27 mouse cellular contexts compared by ENCODE assay signal in genomic region chr9:49653478-49654245, GRCm38 (mm10).
DNase-seq lines count a peak whose midpoint lies in the region; ATAC-seq and TF ChIP-seq lines count a peak whose summit lies in the region.
"Had no signal": no experiment of that assay in that cellular context is flagged by ENCODE, and none has a peak within 500 bp of the region (broad histone marks: within the 10 kb centered on the region; RNA-seq: fewer than 3 reads in every experiment).

No protein-coding gene starts in this region.

- no peak for DNase-seq in frontal cortex, postnatal 36 days (ENCODE audit: low spot score in 2 of 2)
- DNase-seq in right cerebral cortex, adult 18-20 months, result peak; percentile 18
- no peak for DNase-seq in right cerebral cortex, postnatal 36 days (ENCODE audit: low spot score in 2 of 2)
- DNase-seq in brain, adult 2 months (ENCODE audit: low read depth, low spot score), result peak; percentile 55
- DNase-seq in left cerebral cortex, adult 8-10 months (ENCODE audit: low spot score in 2 of 2), result no peak
- no peak for DNase-seq in thymus, adult 2 months
- DNase-seq in adrenal gland, postnatal 4 days (ENCODE audit: low spot score in 2 of 2), result no peak
- DNase-seq: adrenal gland, postnatal 10 days; adrenal gland, postnatal 36 days; cerebellum, adult 11-12 months; cerebellum, adult 8-10 months; cerebellum, postnatal 14 days; forebrain, postnatal 0 days; gastrocnemius, postnatal 10 days; gastrocnemius, postnatal 36 days; heart, postnatal 10 days; heart, postnatal 36 days had no signal

- WGBS in thymus, adult 2 months, result 83% methylated on average over 9 of the region's 9 CpGs

- H3K36me3 ChIP-seq in thymus, adult 2 months (ENCODE audit: control insufficient read depth, insufficient read depth, low read length), result no peaks in the 10 kb centered on the region
- H3K36me3 ChIP-seq: embryonic facial prominence, embryonic 12.5 days; embryonic facial prominence, embryonic 15.5 days; heart, embryonic 12.5 days; hindbrain, embryonic 10.5 days; intestine, embryonic 15.5 days had no signal

- H3K27ac ChIP-seq in thymus, adult 2 months (ENCODE audit: control insufficient read depth, insufficient read depth, low read length), result no peak overlapping the region
- H3K27ac ChIP-seq: embryonic facial prominence, embryonic 12.5 days; embryonic facial prominence, embryonic 15.5 days; heart, embryonic 15.5 days; hindbrain, embryonic 10.5 days; intestine, embryonic 15.5 days had no signal

- TF ChIP-seq POLR2A in thymus, adult 2 months (IDR thresholded peaks at IDR 0.05; ENCODE audit: control insufficient read depth, extremely low read depth, insufficient read depth, low read length, poor library complexity), result no peak

- peak; percentile 64 for ATAC-seq in frontal cortex, adult (ENCODE audit: low TSS enrichment)
- ATAC-seq: forebrain, embryonic 14.5 days; forebrain, postnatal 0 days; hindbrain, embryonic 16.5 days; intestine, embryonic 15.5 days had no signal

- H3K27me3 ChIP-seq in thymus, adult 2 months (ENCODE audit: control insufficient read depth, insufficient read depth, low read length), result no peaks in the 10 kb centered on the region
- H3K27me3 ChIP-seq: embryonic facial prominence, embryonic 12.5 days; embryonic facial prominence, embryonic 15.5 days; heart, embryonic 12.5 days; heart, embryonic 15.5 days; hindbrain, embryonic 13.5 days; intestine, embryonic 15.5 days had no signal

- no peak for TF ChIP-seq CTCF in thymus, adult 2 months (IDR thresholded peaks at IDR 0.05; ENCODE audit: borderline replicate concordance, control insufficient read depth, extremely low read depth, insufficient read depth, low read length, poor library complexity)

- H3K4me3 ChIP-seq in thymus, adult 2 months (ENCODE audit: control insufficient read depth, insufficient read depth, low read length), result no peak overlapping the region
- H3K4me3 ChIP-seq: embryonic facial prominence, embryonic 12.5 days; embryonic facial prominence, embryonic 15.5 days; heart, embryonic 12.5 days; heart, embryonic 15.5 days; hindbrain, embryonic 10.5 days; hindbrain, embryonic 13.5 days; intestine, embryonic 15.5 days had no signal

- no peaks in the 10 kb centered on the region for H3K4me1 ChIP-seq in thymus, adult 2 months (replicated peaks; ENCODE audit: control insufficient read depth, insufficient read depth, low read length)
- H3K4me1 ChIP-seq: embryonic facial prominence, embryonic 12.5 days; embryonic facial prominence, embryonic 15.5 days; heart, embryonic 12.5 days; hindbrain, embryonic 10.5 days; intestine, embryonic 15.5 days had no signal

Comparison
In these comparisons a context has a peak if more than half of its experiments do, and no peak if none do; other contexts are left out.
1. DNase-seq: peak in right cerebral cortex, adult 18-20 months (single experiment) and brain, adult 2 months (single experiment); none in frontal cortex, postnatal 36 days (0 of 2), right cerebral cortex, postnatal 36 days (0 of 2), left cerebral cortex, adult 8-10 months (0 of 2), thymus, adult 2 months (single experiment) and adrenal gland, postnatal 4 days (0 of 2).